In genomic region chr19:5808955-5809711, GRCm38 (mm10) we compare ENCODE assay signal across 10 mouse cellular contexts. TPM values are rescaled to one million over a fixed set of nuclear protein-coding genes. Genes with fewer than 3 reads are reported as not detected.
DNase-seq lines count a peak whose midpoint lies in the region; ATAC-seq and TF ChIP-seq lines count a peak whose summit lies in the region.
"Had no signal": no experiment of that assay in that cellular context is flagged by ENCODE, and none has a peak within 500 bp of the region (broad histone marks: within the 10 kb centered on the region; RNA-seq: fewer than 3 reads in every experiment).

No protein-coding gene starts in this region.

- no peak for TF ChIP-seq CTCF in heart, adult 2 months (IDR thresholded peaks at IDR 0.05)

- H3K27me3 ChIP-seq in heart, adult 2 months (ENCODE audit: control insufficient read depth, insufficient read depth, low read length) = no peaks in the 10 kb centered on the region
- H3K27me3 ChIP-seq in megakaryocyte, embryonic 14.5 days (replicated peaks) = no peaks in the 10 kb centered on the region
- no peaks in the 10 kb centered on the region for H3K27me3 ChIP-seq in limb, embryonic 11.5 days (ENCODE audit: control insufficient read depth, insufficient read depth, low read length)
- H3K27me3 ChIP-seq in stomach, embryonic 16.5 days (ENCODE audit: control insufficient read depth, insufficient read depth, low read length) = no peaks in the 10 kb centered on the region

- DNase-seq in heart, adult 2 months = no peak
- DNase-seq in heart, postnatal 25 days (ENCODE audit: low spot score) = no peak
- no peak for DNase-seq in limb, embryonic 11.5 days (ENCODE audit: low spot score)
- DNase-seq in layer of hippocampus, adult 9-11 months = no peak
- no peak for DNase-seq in cerebellum, postnatal 36 days
- DNase-seq: gastrocnemius, postnatal 10 days; thymus, adult 18-20 months had no signal

- H3K4me1 ChIP-seq in heart, adult 2 months (ENCODE audit: control insufficient read depth, insufficient read depth, low read length) = peaks cover 58% of the 10 kb centered on the region
- peaks cover 99% of the 10 kb centered on the region for H3K4me1 ChIP-seq in megakaryocyte, embryonic 14.5 days
- H3K4me1 ChIP-seq in limb, embryonic 11.5 days (ENCODE audit: control insufficient read depth, insufficient read depth, low read length) = peaks cover 42% of the 10 kb centered on the region
- H3K4me1 ChIP-seq in stomach, embryonic 16.5 days (ENCODE audit: control insufficient read depth, insufficient read depth, low read length) = peaks cover 66% of the 10 kb centered on the region

- no peak overlapping the region for H3K4me2 ChIP-seq in limb, embryonic 11.5 days (ENCODE audit: low read depth, severe bottlenecking)
- H3K4me2 ChIP-seq in stomach, embryonic 16.5 days (ENCODE audit: low read depth, low read length) = peak overlapping the region; percentile 14; the same call in 1 of the 2 replicates

- intact Hi-C loops in heart, adult 2 months (cut with DNase I) = no loop called here
- intact Hi-C loops in heart, postnatal 25 days (cut with DNase I) = no loop called here

- no peaks in the 10 kb centered on the region for H3K9me3 ChIP-seq in megakaryocyte, embryonic 14.5 days
- H3K9me3 ChIP-seq in limb, embryonic 11.5 days (ENCODE audit: control insufficient read depth, low read length) = no peaks in the 10 kb centered on the region
- H3K9me3 ChIP-seq in stomach, embryonic 16.5 days (replicated peaks; ENCODE audit: control insufficient read depth, low read length) = no peaks in the 10 kb centered on the region

- ATAC-seq in megakaryocyte, adult 5-6 weeks (ENCODE audit: poor library complexity, severe bottlenecking) = no peak
- no peak for ATAC-seq in limb, embryonic 11.5 days (ENCODE audit: insufficient number of reproducible peaks, low FRiP score, low TSS enrichment, low read depth)
- no peak for ATAC-seq in stomach, embryonic 16.5 days (ENCODE audit: insufficient read depth, low FRiP score)

- no peak overlapping the region for H3K4me3 ChIP-seq in heart, adult 2 months
- H3K4me3 ChIP-seq in megakaryocyte, embryonic 14.5 days (replicated peaks) = peak overlapping the region; percentile 23
- no peak overlapping the region for H3K4me3 ChIP-seq in limb, embryonic 11.5 days (ENCODE audit: low read depth, low read length)
- H3K4me3 ChIP-seq in stomach, embryonic 16.5 days (replicated peaks; ENCODE audit: low read length) = no peak overlapping the region

- TF ChIP-seq POLR2A in heart, adult 2 months (IDR thresholded peaks at IDR 0.05; ENCODE audit: insufficient read depth, low read depth, low read length) = no peak

- H3K9ac ChIP-seq in heart, adult 2 months (ENCODE audit: low read depth, low read length) = 0 out of 2 replicates have a peak overlapping the region, but pooled peaks have one; percentile 14
- H3K9ac ChIP-seq in limb, embryonic 11.5 days (ENCODE audit: low read length) = 0 out of 2 replicates have a peak overlapping the region, but pooled peaks have one; percentile 12
- H3K9ac ChIP-seq in stomach, embryonic 16.5 days (ENCODE audit: low read length) = peak overlapping the region; percentile 57; the same call in 1 of the 2 replicates

- no peaks in the 10 kb centered on the region for H3K79me2 ChIP-seq in heart, adult 2 months (replicated peaks; ENCODE audit: control insufficient read depth, insufficient read depth, low read length)

- no peak for TF ChIP-seq EP300 in heart, adult 2 months (IDR thresholded peaks at IDR 0.05; ENCODE audit: insufficient read depth, low read depth, low read length)

- peak overlapping the region; percentile 96 for H3K27ac ChIP-seq in heart, adult 2 months
- peak overlapping the region; percentile 56; the same call in 1 of the 2 replicates for H3K27ac ChIP-seq in limb, embryonic 11.5 days (replicated peaks; ENCODE audit: low read depth, low read length)
- H3K27ac ChIP-seq in stomach, embryonic 16.5 days (ENCODE audit: low read length) = peak overlapping the region; percentile 95

- 59% methylated on average over 14 of the region's 14 CpGs for WGBS in heart, adult 2 months
- WGBS in limb, embryonic 11.5 days = 60% methylated on average over 14 of the region's 14 CpGs
- WGBS in stomach, embryonic 16.5 days = 52% methylated on average over 14 of the region's 14 CpGs

- H3K36me3 ChIP-seq in heart, adult 2 months (ENCODE audit: control insufficient read depth, insufficient read depth, low read length) = peaks cover 11% of the 10 kb centered on the region; the same call in 1 of the 2 replicates
- no peaks in the 10 kb centered on the region for H3K36me3 ChIP-seq in megakaryocyte, embryonic 14.5 days (replicated peaks; ENCODE audit: low read length)
- no peaks in the 10 kb centered on the region for H3K36me3 ChIP-seq in limb, embryonic 11.5 days (ENCODE audit: control insufficient read depth, insufficient read depth, low read length)
- H3K36me3 ChIP-seq in stomach, embryonic 16.5 days (ENCODE audit: control insufficient read depth, insufficient read depth, low read length) = no peaks in the 10 kb centered on the region

RNA-seq across cellular contexts. Expression of gene Scyl1, which starts 37.9 kb away (rescaled TPM):
- 10 to 100 TPM; 57.2 to 70.0 TPM for total RNA-seq in heart, adult 2 months (2021)
- 95.6 and 113 TPM in 2 replicates for polyA plus RNA-seq in heart, adult 2 months (2012; rRNA removed)
- total RNA-seq in heart, postnatal 25 days (2021) = 10 to 100 TPM; 63.5 to 64.1 TPM
- polyA plus RNA-seq in megakaryocyte, embryonic 14.5 days (2012; ENCODE audit: insufficient read depth, low replicate concordance) = 30.0 and 71.8 TPM in 2 replicates
- 20.2 and 21.8 TPM in 2 replicates for total RNA-seq in megakaryocyte, adult 5-6 weeks (2015)
- 30.9 and 41.5 TPM in 2 replicates for total RNA-seq in megakaryocyte, adult 5-6 weeks (2017)
- 65.8 and 66.6 TPM in 2 replicates for polyA plus RNA-seq in limb, embryonic 11.5 days (2014; fragmentation: Nextera tagmentation; extraction: Ambion mirVana)
- 66.3 and 67.8 TPM in 2 replicates for polyA plus RNA-seq in stomach, embryonic 16.5 days (2015; fragmentation: Nextera tagmentation; extraction: Ambion mirVana)
